Mouse (Mus musculus): ENCODE data around the gene Slc25a26. TPM values are rescaled to one million over a fixed set of nuclear protein-coding genes. Genes with fewer than 3 reads are reported as not detected.

The Slc25a26 gene
- polyA plus RNA-seq, 1 experiment from 2014 or later = 11.7 TPM

- H3K9me3 ChIP-seq (ENCODE audit: low read length) = no peaks in the 10 kb centered on the region
- H3K4me3 ChIP-seq (ENCODE audit: low read length) = no peak overlapping the region
- no peaks in the 10 kb centered on the region for H3K36me3 ChIP-seq (ENCODE audit: insufficient read depth, low read length)
- WGBS = 41% methylated on average over 6 of the region's 6 CpGs
- H3K9ac ChIP-seq (replicated peaks; ENCODE audit: low read length) = no peak overlapping the region
- H3K4me2 ChIP-seq (replicated peaks; ENCODE audit: low read depth, low read length) = no peak overlapping the region
- no peaks in the 10 kb centered on the region for H3K27me3 ChIP-seq (ENCODE audit: insufficient read depth, low read length)
- ATAC-seq (ENCODE audit: low FRiP score, low TSS enrichment) = no peak
- H3K27ac ChIP-seq (ENCODE audit: low read length) = peak overlapping the region; percentile 57; the same call in 1 of the 2 replicates
- peaks cover 74% of the 10 kb centered on the region for H3K4me1 ChIP-seq (ENCODE audit: insufficient read depth, low read length)
Measured at GRCm38 (mm10) chr6:94652659-94653213, 152.6 kb downstream of the Slc25a26 start.

- peak overlapping the region; percentile 57 for H3K27ac ChIP-seq (ENCODE audit: low read length)
- no peaks in the 10 kb centered on the region for H3K9me3 ChIP-seq (ENCODE audit: low read length)
- no peak overlapping the region for H3K4me2 ChIP-seq (replicated peaks; ENCODE audit: low read depth, low read length)
- no peaks in the 10 kb centered on the region for H3K27me3 ChIP-seq (ENCODE audit: insufficient read depth, low read length)
- ATAC-seq (ENCODE audit: low FRiP score, low TSS enrichment) = peak; percentile 64; the same call in 1 of the 2 replicates
- no peaks in the 10 kb centered on the region for H3K36me3 ChIP-seq (ENCODE audit: insufficient read depth, low read length)
- H3K4me3 ChIP-seq (ENCODE audit: low read length) = no peak overlapping the region
- no peak overlapping the region for H3K9ac ChIP-seq (replicated peaks; ENCODE audit: low read length)
- H3K4me1 ChIP-seq (ENCODE audit: insufficient read depth, low read length) = peaks cover 74% of the 10 kb centered on the region
- WGBS = 46% methylated on average over 10 of the region's 10 CpGs
Measured at GRCm38 (mm10) chr6:94653388-94654316, 153.5 kb downstream of the Slc25a26 start.

Small RNA genes lying within 50 kb of the gene (microRNA-seq; reads per million reads assigned to microRNA genes)
- gene Mir7041 = 0.47 reads per million

Other genes with a start within 250 kb of the Slc25a26 start
- 7.0 and 9.8 TPM in 2 replicates for gene Magi1, start 216.4 kb upstream of the Slc25a26 start, polyA plus RNA-seq (2015; fragmentation: Nextera tagmentation; extraction: Ambion mirVana)
- 6.3 and 7.4 TPM in 2 replicates for gene Lrig1, start 199.8 kb downstream of the Slc25a26 start, polyA plus RNA-seq (2015; fragmentation: Nextera tagmentation; extraction: Ambion mirVana)